In genomic region chr9:60794210-60794840, GRCm38 (mm10) we compare ENCODE assay signal across 8 mouse cellular contexts. TPM values are rescaled to one million over a fixed set of nuclear protein-coding genes. Genes with fewer than 3 reads are reported as not detected.
DNase-seq lines count a peak whose midpoint lies in the region; ATAC-seq and TF ChIP-seq lines count a peak whose summit lies in the region.

Gene Uaca, plus strand, starts transcription at chr9:60794542.

- H3K27ac ChIP-seq in heart, embryonic 11.5 days (ENCODE audit: low read depth, low read length): peak within 1 kb of the TSS; percentile 90
- H3K27ac ChIP-seq in kidney, embryonic 16.5 days (ENCODE audit: low read length): peak within 1 kb of the TSS; percentile 92
- H3K27ac ChIP-seq in limb, embryonic 15.5 days: peak within 1 kb of the TSS; percentile 72
- H3K27ac ChIP-seq in midbrain, postnatal 0 days (ENCODE audit: low read depth, low read length): peak within 1 kb of the TSS; percentile 43; the same call in 1 of the 2 replicates
- peak within 1 kb of the TSS; percentile 85 for H3K27ac ChIP-seq in stomach, embryonic 15.5 days

- H3K9ac ChIP-seq in heart, embryonic 11.5 days (ENCODE audit: low read depth, low read length): peak within 1 kb of the TSS; percentile 79
- peak within 1 kb of the TSS; percentile 80 for H3K9ac ChIP-seq in kidney, embryonic 16.5 days (replicated peaks; ENCODE audit: low read length)
- peak within 1 kb of the TSS; percentile 64 for H3K9ac ChIP-seq in limb, embryonic 15.5 days
- peak within 1 kb of the TSS; percentile 59 for H3K9ac ChIP-seq in midbrain, postnatal 0 days (replicated peaks; ENCODE audit: low read length, poor library complexity, severe bottlenecking)
- H3K9ac ChIP-seq in stomach, embryonic 15.5 days: peak within 1 kb of the TSS; percentile 60

- peak; percentile 94 for ATAC-seq in heart, embryonic 11.5 days (replicated peaks; ENCODE audit: insufficient number of reproducible peaks, low FRiP score, low TSS enrichment)
- peak; percentile 98 for ATAC-seq in kidney, embryonic 16.5 days (ENCODE audit: low FRiP score, low TSS enrichment)
- peak; percentile 96 for ATAC-seq in limb, embryonic 15.5 days (ENCODE audit: insufficient number of reproducible peaks, low FRiP score, low TSS enrichment, low read depth)
- peak; percentile 94 for ATAC-seq in midbrain, postnatal 0 days (ENCODE audit: low FRiP score)
- peak; percentile 94 for ATAC-seq in stomach, embryonic 15.5 days (ENCODE audit: insufficient read depth, low FRiP score, low read depth)

- TF ChIP-seq CTCF in midbrain, postnatal 0 days (IDR thresholded peaks at IDR 0.05): peak; percentile 71

- peak; percentile 16 to 39 for DNase-seq in spleen, adult 18-20 months
- no peak for DNase-seq in spleen, adult 12 weeks (ENCODE audit: low spot score)
- peak; percentile 34 for DNase-seq in fat pad, adult 2 months (ENCODE audit: extremely low read depth, low read depth, low spot score)
- peak; percentile 92 for DNase-seq in midbrain, postnatal 0 days (ENCODE audit: low spot score)

- H3K4me1 ChIP-seq in heart, embryonic 11.5 days (ENCODE audit: control insufficient read depth, insufficient read depth, low read length): peaks cover 12% of the 10 kb centered on the region
- peaks cover 11% of the 10 kb centered on the region for H3K4me1 ChIP-seq in kidney, embryonic 16.5 days (ENCODE audit: insufficient read depth, low read length)
- peaks cover 15% of the 10 kb centered on the region for H3K4me1 ChIP-seq in limb, embryonic 15.5 days
- H3K4me1 ChIP-seq in midbrain, postnatal 0 days (ENCODE audit: insufficient read depth, low read length): no peaks in the 10 kb centered on the region; the same call in 1 of the 2 replicates
- H3K4me1 ChIP-seq in stomach, embryonic 15.5 days: peaks cover 4% of the 10 kb centered on the region; the same call in 1 of the 2 replicates

- H3K9me3 ChIP-seq in heart, embryonic 11.5 days (replicated peaks; ENCODE audit: control insufficient read depth, low read length): no peaks in the 10 kb centered on the region
- no peaks in the 10 kb centered on the region for H3K9me3 ChIP-seq in kidney, embryonic 16.5 days (ENCODE audit: low read length)
- H3K9me3 ChIP-seq in limb, embryonic 15.5 days: no peaks in the 10 kb centered on the region
- no peaks in the 10 kb centered on the region for H3K9me3 ChIP-seq in midbrain, postnatal 0 days (ENCODE audit: low read length)
- no peaks in the 10 kb centered on the region for H3K9me3 ChIP-seq in stomach, embryonic 15.5 days

- no peaks in the 10 kb centered on the region for H3K36me3 ChIP-seq in heart, embryonic 11.5 days (ENCODE audit: control insufficient read depth, insufficient read depth, low read length)
- H3K36me3 ChIP-seq in kidney, embryonic 16.5 days (ENCODE audit: insufficient read depth, low read length): no peaks in the 10 kb centered on the region
- no peaks in the 10 kb centered on the region for H3K36me3 ChIP-seq in limb, embryonic 15.5 days
- H3K36me3 ChIP-seq in midbrain, postnatal 0 days (ENCODE audit: insufficient read depth, low read length): no peaks in the 10 kb centered on the region
- no peaks in the 10 kb centered on the region for H3K36me3 ChIP-seq in stomach, embryonic 15.5 days

- WGBS in heart, embryonic 11.5 days (ENCODE audit: insufficient replicate concordance): under 1% methylated on average over 44 of the region's 45 CpGs
- under 1% methylated on average over 43 of the region's 45 CpGs for WGBS in kidney, embryonic 16.5 days
- under 1% methylated on average over 44 of the region's 45 CpGs for WGBS in limb, embryonic 15.5 days
- under 1% methylated on average over 39 of the region's 45 CpGs for WGBS in midbrain, postnatal 0 days
- WGBS in stomach, embryonic 15.5 days: under 1% methylated on average over 45 of the region's 45 CpGs

- peak within 1 kb of the TSS; percentile 76 for H3K4me2 ChIP-seq in heart, embryonic 11.5 days
- peak within 1 kb of the TSS; percentile 95 for H3K4me2 ChIP-seq in kidney, embryonic 16.5 days (replicated peaks; ENCODE audit: low read depth, low read length)
- peak within 1 kb of the TSS; percentile 78 for H3K4me2 ChIP-seq in limb, embryonic 15.5 days
- H3K4me2 ChIP-seq in midbrain, postnatal 0 days (ENCODE audit: low read depth, low read length, poor library complexity, severe bottlenecking): peak within 1 kb of the TSS; percentile 100
- peak within 1 kb of the TSS; percentile 72 for H3K4me2 ChIP-seq in stomach, embryonic 15.5 days

- peak within 1 kb of the TSS; percentile 79 for H3K4me3 ChIP-seq in heart, embryonic 11.5 days (ENCODE audit: low read depth, low read length)
- peak within 1 kb of the TSS; percentile 72 for H3K4me3 ChIP-seq in kidney, embryonic 16.5 days (ENCODE audit: low read length)
- H3K4me3 ChIP-seq in limb, embryonic 15.5 days: peak within 1 kb of the TSS; percentile 84
- H3K4me3 ChIP-seq in midbrain, postnatal 0 days (ENCODE audit: low read depth, low read length): peak within 1 kb of the TSS; percentile 65
- H3K4me3 ChIP-seq in stomach, embryonic 15.5 days (replicated peaks): peak within 1 kb of the TSS; percentile 87

- H3K27me3 ChIP-seq in heart, embryonic 11.5 days (ENCODE audit: control insufficient read depth, insufficient read depth, low read length): no peaks in the 10 kb centered on the region
- no peaks in the 10 kb centered on the region for H3K27me3 ChIP-seq in kidney, embryonic 16.5 days (ENCODE audit: insufficient read depth, low read length)
- H3K27me3 ChIP-seq in limb, embryonic 15.5 days: no peaks in the 10 kb centered on the region
- no peaks in the 10 kb centered on the region for H3K27me3 ChIP-seq in midbrain, postnatal 0 days (ENCODE audit: insufficient read depth, low read length)
- no peaks in the 10 kb centered on the region for H3K27me3 ChIP-seq in stomach, embryonic 15.5 days (replicated peaks)

RNA-seq across cellular contexts. Expression of gene Uaca, which starts in this region (rescaled TPM):
- polyA plus RNA-seq in heart, embryonic 11.5 days (2014; fragmentation: Nextera tagmentation; extraction: Ambion mirVana): 19.2 and 26.8 TPM in 2 replicates
- 38.0 and 40.4 TPM in 2 replicates for polyA plus RNA-seq in kidney, embryonic 16.5 days (2015; fragmentation: Nextera tagmentation; extraction: Ambion mirVana)
- polyA plus RNA-seq in limb, embryonic 15.5 days (2015; fragmentation: Nextera tagmentation; extraction: Ambion mirVana): 33.8 and 37.2 TPM in 2 replicates
- 6.1 and 8.9 TPM in 2 replicates for total RNA-seq in midbrain, postnatal 0 days (2014; rRNA removed)
- 10.8 and 11.5 TPM in 2 replicates for polyA plus RNA-seq in midbrain, postnatal 0 days (2015; fragmentation: Nextera tagmentation; extraction: Ambion mirVana)
- 35.9 and 36.1 TPM in 2 replicates for polyA plus RNA-seq in stomach, embryonic 15.5 days (2015; fragmentation: Nextera tagmentation; extraction: Ambion mirVana)
